9 mouse cellular contexts compared by ENCODE assay signal in genomic region chr6:101616776-101617175, GRCm38 (mm10).
DNase-seq lines count a peak whose midpoint lies in the region; TF ChIP-seq lines count a peak whose summit lies in the region.
"Had no signal": no experiment of that assay in that cellular context is flagged by ENCODE, and none has a peak within 500 bp of the region (broad histone marks: within the 10 kb centered on the region; RNA-seq: fewer than 3 reads in every experiment).

No protein-coding gene starts in this region.

- H3K27ac ChIP-seq in kidney, adult 2 months (ENCODE audit: insufficient read depth, low read depth, low read length): no peak overlapping the region
- H3K27ac ChIP-seq: lung, embryonic 15.5 days had no signal

- H3K4me1 ChIP-seq in kidney, adult 2 months (ENCODE audit: control insufficient read depth, insufficient read depth, low read length): no peaks in the 10 kb centered on the region
- H3K4me1 ChIP-seq in E14TG2a.4 (replicated peaks; ENCODE audit: low read depth, low read length): no peaks in the 10 kb centered on the region
- H3K4me1 ChIP-seq: lung, embryonic 15.5 days had no signal

- 0 out of 2 replicates have a peak, but pooled peaks have one; percentile 3 for TF ChIP-seq CTCF in kidney, adult 2 months (conservative IDR thresholded peaks at IDR 0.05; ENCODE audit: insufficient read depth, insufficient read length, low read depth, low read length)
- TF ChIP-seq CTCF in E14TG2a.4 (conservative IDR thresholded peaks at IDR 0.05; ENCODE audit: low read length): peak; percentile 37

- no peaks in the 10 kb centered on the region for H3K27me3 ChIP-seq in kidney, adult 2 months (replicated peaks; ENCODE audit: control insufficient read depth, insufficient read depth, low read length)
- no peaks in the 10 kb centered on the region for H3K27me3 ChIP-seq in E14TG2a.4 (ENCODE audit: insufficient read depth, low read length)
- H3K27me3 ChIP-seq: lung, embryonic 15.5 days had no signal

- TF ChIP-seq POLR2A in kidney, adult 2 months (IDR thresholded peaks at IDR 0.05; ENCODE audit: low read depth, low read length): no peak

- 26% methylated on average over 3 of the region's 3 CpGs for WGBS in kidney, adult 2 months

- no peak overlapping the region for H3K4me3 ChIP-seq in kidney, adult 2 months (ENCODE audit: insufficient read depth, low read depth, low read length)
- no peak overlapping the region for H3K4me3 ChIP-seq in E14TG2a.4 (replicated peaks; ENCODE audit: low read length)
- H3K4me3 ChIP-seq: lung, embryonic 15.5 days had no signal

- no peaks in the 10 kb centered on the region for H3K9me3 ChIP-seq in E14TG2a.4 (ENCODE audit: low read length)
- H3K9me3 ChIP-seq: lung, embryonic 15.5 days had no signal

- DNase-seq in kidney, adult 2 months: peak; percentile 17
- no peak for DNase-seq in kidney, postnatal 4 days
- peak; percentile 19 for DNase-seq in Muller cell, postnatal 12 days (ENCODE audit: inconsistent ontology term)
- DNase-seq in forelimb bud, embryonic 11.5 days (ENCODE audit: low read depth, low spot score): peak; percentile 56
- DNase-seq in urinary bladder, adult 2 months (ENCODE audit: low spot score): no peak
- no peak for DNase-seq in testis, postnatal 10 days (ENCODE audit: low spot score)
- DNase-seq: adrenal gland, postnatal 36 days had no signal

- H3K36me3 ChIP-seq in kidney, adult 2 months (ENCODE audit: control insufficient read depth, insufficient read depth, low read length): no peaks in the 10 kb centered on the region
- no peaks in the 10 kb centered on the region for H3K36me3 ChIP-seq in E14TG2a.4 (ENCODE audit: insufficient read depth, low read length)
- H3K36me3 ChIP-seq: lung, embryonic 15.5 days had no signal

Comparison
In these comparisons a context has a peak if more than half of its experiments do, and no peak if none do; other contexts are left out.
1. DNase-seq: peak in kidney, adult 2 months (single experiment), Muller cell, postnatal 12 days (single experiment) and forelimb bud, embryonic 11.5 days (single experiment); none in kidney, postnatal 4 days (0 of 2), urinary bladder, adult 2 months (single experiment) and testis, postnatal 10 days (single experiment).